Mouse (Mus musculus): ENCODE data around the gene Rint1. TPM values are rescaled to one million over a fixed set of nuclear protein-coding genes. Genes with fewer than 3 reads are reported as not detected.

Gene Rint1
- 33.5 and 37.8 TPM in 2 replicates for polyA plus RNA-seq (2015; fragmentation: Nextera tagmentation; extraction: Ambion mirVana)

GRCm38 (mm10) chr5:23787536-23788389, at the start of gene Rint1:
Gene Rint1 (plus strand): TSS chr5:23787711.
- Histone ChIP-seq H3K4me2 (peak within 1 kb of the TSS; percentile 88), H3K27ac (peak within 1 kb of the TSS; percentile 85), H3K9me3 (no peaks in the 10 kb centered on the region), H3K36me3 (peaks cover 5% of the 10 kb centered on the region), H3K27me3 (no peaks in the 10 kb centered on the region), H3K4me1 (replicated peaks) (peaks cover 10% of the 10 kb centered on the region), H3K4me3 (peak within 1 kb of the TSS; percentile 81), H3K9ac (peak within 1 kb of the TSS; percentile 88)
- 3% methylated on average over 47 of the region's 47 CpGs for WGBS
- peak; percentile 87 for ATAC-seq (ENCODE audit: low FRiP score)

GRCm38 (mm10) chr5:23743261-23743660, 44.2 kb upstream of the Rint1 start:
- no peak overlapping the region for H3K4me2 ChIP-seq
- H3K9me3 ChIP-seq = no peaks in the 10 kb centered on the region
- H3K4me3 ChIP-seq = no peak overlapping the region
- no peaks in the 10 kb centered on the region for H3K27me3 ChIP-seq
- ATAC-seq (ENCODE audit: low FRiP score) = no peak
- 94% methylated on average over 12 of the region's 12 CpGs for WGBS
- H3K27ac ChIP-seq = no peak overlapping the region
- H3K4me1 ChIP-seq (replicated peaks) = no peaks in the 10 kb centered on the region
- no peak overlapping the region for H3K9ac ChIP-seq
- peaks cover 76% of the 10 kb centered on the region for H3K36me3 ChIP-seq

GRCm38 (mm10) chr5:23749882-23750281, 37.6 kb upstream of the Rint1 start:
- WGBS = 64% methylated on average over 2 of the region's 2 CpGs

GRCm38 (mm10) chr5:23755591-23755990, 31.9 kb upstream of the Rint1 start:
- no peaks in the 10 kb centered on the region for H3K9me3 ChIP-seq
- no peaks in the 10 kb centered on the region for H3K27me3 ChIP-seq
- no peak overlapping the region for H3K4me3 ChIP-seq
- peaks cover 34% of the 10 kb centered on the region for H3K36me3 ChIP-seq
- no peak overlapping the region for H3K4me2 ChIP-seq
- ATAC-seq (ENCODE audit: low FRiP score) = no peak
- 98% methylated on average over 9 of the region's 9 CpGs for WGBS
- no peaks in the 10 kb centered on the region for H3K4me1 ChIP-seq (replicated peaks)
- H3K27ac ChIP-seq = no peak overlapping the region
- no peak overlapping the region for H3K9ac ChIP-seq

More at GRCm38 (mm10) chr5:23749882-23750281, 37.6 kb upstream of the Rint1 start:
- Histone ChIP-seq H3K27ac (no peak overlapping the region), H3K9me3 (no peaks in the 10 kb centered on the region), H3K9ac (no peak overlapping the region), H3K4me1 (replicated peaks) (no peaks in the 10 kb centered on the region), H3K36me3 (peaks cover 50% of the 10 kb centered on the region), H3K4me2 (no peak overlapping the region), H3K27me3 (no peaks in the 10 kb centered on the region), H3K4me3 (no peak overlapping the region)
- no peak for ATAC-seq (ENCODE audit: low FRiP score)

- H3K36me3 ChIP-seq = peaks cover 32% of the 10 kb centered on the region
- over 99% methylated on average over 4 of the region's 4 CpGs for WGBS
Observed at GRCm38 (mm10) chr5:23756368-23756767, 31.1 kb upstream of the Rint1 start.

GRCm38 (mm10) chr5:23758633-23759032, 28.9 kb upstream of the Rint1 start:
- Histone ChIP-seq H3K27ac (no peak overlapping the region), H3K27me3 (no peaks in the 10 kb centered on the region), H3K9ac (no peak overlapping the region), H3K4me2 (no peak overlapping the region), H3K36me3 (peaks cover 38% of the 10 kb centered on the region), H3K4me3 (no peak overlapping the region), H3K4me1 (replicated peaks) (no peaks in the 10 kb centered on the region), H3K9me3 (no peaks in the 10 kb centered on the region)
- WGBS = 53% methylated on average over 2 of the region's 2 CpGs
- ATAC-seq (ENCODE audit: low FRiP score) = peak; percentile 17; the same call in 1 of the 2 replicates

More at GRCm38 (mm10) chr5:23756368-23756767, 31.1 kb upstream of the Rint1 start:
- H3K27me3 ChIP-seq = no peaks in the 10 kb centered on the region
- no peaks in the 10 kb centered on the region for H3K4me1 ChIP-seq (replicated peaks)
- H3K4me2 ChIP-seq = no peak overlapping the region
- H3K9me3 ChIP-seq = no peaks in the 10 kb centered on the region
- no peak overlapping the region for H3K27ac ChIP-seq
- no peak for ATAC-seq (ENCODE audit: low FRiP score)
- no peak overlapping the region for H3K9ac ChIP-seq
- no peak overlapping the region for H3K4me3 ChIP-seq

GRCm38 (mm10) chr5:23762531-23762930, 25.0 kb upstream of the Rint1 start:
- Histone ChIP-seq H3K4me2 (no peak overlapping the region), H3K4me3 (no peak overlapping the region), H3K9ac (no peak overlapping the region), H3K4me1 (replicated peaks) (no peaks in the 10 kb centered on the region), H3K9me3 (no peaks in the 10 kb centered on the region), H3K27ac (no peak overlapping the region), H3K36me3 (peaks cover 47% of the 10 kb centered on the region), H3K27me3 (no peaks in the 10 kb centered on the region)
- WGBS = 93% methylated on average over 6 of the region's 6 CpGs
- no peak for ATAC-seq (ENCODE audit: low FRiP score)

- 96% methylated on average over 5 of the region's 5 CpGs for WGBS
- Histone ChIP-seq H3K4me2 (no peak overlapping the region), H3K4me1 (replicated peaks) (no peaks in the 10 kb centered on the region), H3K4me3 (no peak overlapping the region), H3K27me3 (no peaks in the 10 kb centered on the region), H3K27ac (no peak overlapping the region), H3K9me3 (no peaks in the 10 kb centered on the region), H3K9ac (no peak overlapping the region), H3K36me3 (peaks cover 55% of the 10 kb centered on the region)
- ATAC-seq (ENCODE audit: low FRiP score) = no peak
Observed at GRCm38 (mm10) chr5:23764557-23764956, 23.0 kb upstream of the Rint1 start.

- Histone ChIP-seq H3K9ac (no peak overlapping the region), H3K27me3 (no peaks in the 10 kb centered on the region), H3K4me2 (no peak overlapping the region), H3K9me3 (no peaks in the 10 kb centered on the region), H3K36me3 (peaks cover 55% of the 10 kb centered on the region), H3K4me3 (no peak overlapping the region), H3K27ac (no peak overlapping the region), H3K4me1 (replicated peaks) (no peaks in the 10 kb centered on the region)
- WGBS = 43% methylated on average over 8 of the region's 8 CpGs
- no peak for ATAC-seq (ENCODE audit: low FRiP score)
Observed at GRCm38 (mm10) chr5:23771105-23771504, 16.4 kb upstream of the Rint1 start.

GRCm38 (mm10) chr5:23774186-23774585, 13.3 kb upstream of the Rint1 start:
- no peaks in the 10 kb centered on the region for H3K9me3 ChIP-seq
- 89% methylated on average over 6 of the region's 6 CpGs for whole genome bisulfite sequencing
- no peak overlapping the region for H3K27ac ChIP-seq
- H3K36me3 ChIP-seq = peaks cover 41% of the 10 kb centered on the region
- H3K9ac ChIP-seq = no peak overlapping the region
- no peak for ATAC-seq (ENCODE audit: low FRiP score)
- H3K4me3 ChIP-seq = no peak overlapping the region
- no peak overlapping the region for H3K4me2 ChIP-seq
- H3K27me3 ChIP-seq = no peaks in the 10 kb centered on the region
- H3K4me1 ChIP-seq (replicated peaks) = no peaks in the 10 kb centered on the region

- WGBS = 91% methylated on average over 4 of the region's 4 CpGs
- H3K36me3 ChIP-seq = peaks cover 11% of the 10 kb centered on the region
- H3K9me3 ChIP-seq = no peaks in the 10 kb centered on the region
- no peak overlapping the region for H3K27ac ChIP-seq
- no peaks in the 10 kb centered on the region for H3K27me3 ChIP-seq
- no peak overlapping the region for H3K9ac ChIP-seq
- no peak overlapping the region for H3K4me3 ChIP-seq
- H3K4me1 ChIP-seq (replicated peaks) = peaks cover 11% of the 10 kb centered on the region
- ATAC-seq (ENCODE audit: low FRiP score) = no peak
- no peak overlapping the region for H3K4me2 ChIP-seq
Observed at GRCm38 (mm10) chr5:23780516-23780915, 7.0 kb upstream of the Rint1 start.

GRCm38 (mm10) chr5:23781172-23781571, 6.3 kb upstream of the Rint1 start:
- Histone ChIP-seq H3K27me3 (no peaks in the 10 kb centered on the region), H3K36me3 (peaks cover 8% of the 10 kb centered on the region), H3K4me3 (no peak overlapping the region), H3K27ac (no peak overlapping the region), H3K4me2 (no peak overlapping the region), H3K9me3 (no peaks in the 10 kb centered on the region), H3K4me1 (replicated peaks) (peaks cover 11% of the 10 kb centered on the region), H3K9ac (0 out of 2 replicates have a peak overlapping the region, but pooled peaks have one; percentile 13)
- no peak for ATAC-seq (ENCODE audit: low FRiP score)
- WGBS = 83% methylated on average over 4 of the region's 4 CpGs
